Mouse (Mus musculus) WW6 (cell line): ENCODE data around the gene 9930021J03Rik.

Experiments used
- DNase-seq: peaks from one replicate; pipeline ENCODE4 v3.0.0-alpha.2; 2013; ENCODE audit warnings: low read depth, low spot score

The 9930021J03Rik gene

DNA sequence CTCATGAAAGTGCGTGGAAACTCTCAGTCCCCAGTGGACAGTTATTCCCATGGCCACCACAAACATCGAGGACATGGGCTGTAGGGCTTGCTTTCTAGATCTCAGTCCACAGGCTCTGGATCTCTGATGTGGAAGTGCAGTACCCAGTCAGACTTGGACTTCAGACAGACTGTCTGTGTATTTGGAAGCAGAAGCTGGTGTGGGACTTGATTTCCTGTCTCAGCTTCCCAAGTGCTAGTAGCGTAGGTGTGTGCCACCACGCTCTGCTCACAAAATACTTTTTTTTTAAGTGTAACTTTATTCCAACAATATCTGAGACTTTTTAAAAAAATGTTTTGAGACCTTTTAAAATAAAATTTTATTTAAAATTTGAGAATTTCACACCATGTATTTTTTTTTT lies 109.5 kb downstream of the 9930021J03Rik start:
- no peak for DNase-seq

DNA sequence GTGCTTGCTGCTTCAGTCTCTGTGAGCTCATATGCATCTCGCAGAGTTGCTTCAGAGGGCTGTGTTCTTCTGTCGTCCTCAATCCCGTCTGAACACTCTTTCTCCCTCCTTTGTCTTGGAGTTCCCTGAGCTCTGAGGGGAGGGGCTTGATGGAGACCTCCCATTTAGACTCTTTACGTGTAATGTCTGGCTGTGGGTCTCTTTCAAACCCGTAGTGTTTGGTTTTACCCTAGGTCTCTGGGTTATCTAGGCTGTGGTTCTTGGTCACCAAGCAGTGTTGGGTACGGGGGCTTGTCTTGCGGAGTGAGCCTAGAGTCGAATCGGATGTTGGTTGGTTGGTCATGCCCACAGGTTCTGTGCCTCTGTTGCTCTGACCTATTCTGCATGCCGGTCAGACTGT lies 110.7 kb downstream of the 9930021J03Rik start:
- no peak for DNase-seq

DNA sequence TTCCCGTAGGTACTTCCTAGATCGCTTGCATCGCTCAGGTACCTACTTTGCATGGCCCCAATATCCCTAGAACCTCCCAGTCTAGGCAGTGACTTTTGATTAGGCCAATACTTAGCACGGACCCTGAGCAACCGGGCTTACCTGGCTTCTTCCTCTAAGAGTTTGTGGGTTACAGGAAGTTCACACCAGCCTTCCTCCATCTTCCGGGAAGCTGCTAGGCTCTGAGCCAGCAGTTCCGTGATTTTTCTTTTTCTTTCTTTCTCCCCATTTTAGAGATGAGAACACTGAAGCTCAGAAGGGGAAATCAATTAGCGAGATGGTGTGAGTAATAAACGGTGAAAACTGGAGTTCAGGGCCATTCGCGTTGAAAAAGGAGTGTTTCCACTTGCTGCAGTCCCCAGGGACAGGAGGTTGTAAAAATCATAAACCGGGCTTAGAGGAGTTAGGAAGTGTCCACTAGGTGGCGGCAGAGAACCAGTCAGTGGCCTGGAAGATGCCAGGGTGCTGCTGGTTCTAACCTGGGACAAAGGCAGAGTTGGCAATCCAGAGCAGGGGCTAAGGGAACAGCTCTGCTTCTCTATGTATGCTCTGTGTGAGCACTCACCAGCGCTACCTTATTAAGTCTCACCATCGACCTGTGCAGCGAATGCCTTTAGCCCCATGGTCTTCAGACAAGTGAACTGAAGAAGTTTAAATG lies 121.8 kb downstream of the 9930021J03Rik start:
- peak; percentile 57 for DNase-seq

- DNase-seq = no peak
These were observed 125.3 kb downstream of the 9930021J03Rik start for GRCm38 (mm10) chr19:29680182-29681152.

- DNase-seq = no peak
These were observed 127.5 kb downstream of the 9930021J03Rik start for GRCm38 (mm10) chr19:29678181-29678778.

DNA sequence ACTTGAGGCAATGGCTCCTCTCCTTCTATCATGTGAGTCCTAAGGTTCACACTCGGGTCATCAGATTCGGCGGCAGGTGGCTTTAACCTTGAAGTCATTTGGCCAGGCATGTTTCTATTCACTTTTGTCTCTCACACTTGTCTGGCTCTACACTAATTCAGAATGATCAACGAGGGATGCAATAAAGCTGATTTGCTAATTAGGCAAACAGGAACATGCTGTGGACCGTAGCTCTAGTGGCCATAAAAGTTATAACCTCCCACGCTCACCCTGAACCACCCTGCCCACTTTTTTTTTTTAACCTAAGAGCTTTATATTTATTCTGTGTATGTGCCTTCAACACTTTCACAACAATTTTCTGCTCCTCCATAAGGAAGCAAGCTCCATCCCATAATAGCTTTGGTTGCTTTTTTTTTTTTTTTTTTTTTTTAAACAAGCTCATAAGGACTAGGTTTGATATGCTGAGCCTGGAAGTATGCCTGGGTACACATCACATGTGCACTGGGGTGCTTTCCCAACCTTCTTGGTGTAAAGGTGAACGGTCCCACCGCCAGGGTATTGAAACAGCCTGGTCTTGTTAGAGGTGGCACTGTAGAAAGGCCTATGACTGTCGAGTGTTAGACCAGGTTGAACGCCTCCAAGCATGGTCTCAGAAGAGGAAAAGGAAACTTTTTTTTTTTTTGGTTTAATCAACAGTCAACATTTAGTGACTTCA lies 129.2 kb downstream of the 9930021J03Rik start:
- no peak for DNase-seq

GRCm38 (mm10) chr19:29675562-29676078 lies 130.2 kb downstream of the 9930021J03Rik start:
- DNase-seq = no peak

DNA sequence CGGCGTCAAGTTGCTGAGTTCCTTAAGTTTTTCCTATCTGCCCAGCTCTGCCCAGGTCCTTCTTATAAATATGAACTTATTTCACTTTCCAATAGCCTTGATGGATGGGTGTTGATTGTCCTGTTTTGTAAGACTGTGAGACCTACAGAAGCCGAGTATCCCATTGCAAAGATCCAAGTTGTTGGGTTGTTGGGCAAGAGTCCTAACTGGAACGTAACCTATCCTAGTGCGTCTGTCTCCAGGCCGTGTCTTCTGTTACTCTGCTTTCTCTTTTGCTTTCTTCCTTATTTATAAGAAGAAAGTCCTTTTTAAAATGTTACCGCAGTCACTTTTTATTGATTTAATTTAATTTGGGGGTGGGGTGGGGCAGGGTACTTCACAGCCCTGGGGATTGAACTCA lies 130.8 kb downstream of the 9930021J03Rik start:
- no peak for DNase-seq

DNA sequence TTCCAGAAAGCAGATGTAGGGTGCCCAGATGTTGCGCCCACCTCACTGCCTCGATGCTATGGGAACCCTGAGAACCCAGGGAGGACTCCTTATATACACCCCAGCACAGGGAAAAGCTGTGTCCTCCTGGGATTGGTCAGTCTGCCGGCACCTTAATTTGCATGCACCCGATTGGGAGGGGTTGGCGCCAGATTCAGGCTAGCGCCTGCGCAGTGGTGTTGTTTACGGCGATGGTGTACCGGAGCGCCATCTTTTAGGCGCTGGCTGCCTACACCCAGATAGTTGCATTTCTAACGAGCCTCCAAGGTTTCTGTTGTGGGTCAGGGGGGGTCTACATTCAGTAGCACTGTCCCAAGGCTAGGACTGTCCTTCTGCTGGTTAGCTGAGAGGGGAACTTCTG lies 133.1 kb downstream of the 9930021J03Rik start:
- peak; percentile 53 for DNase-seq

DNA sequence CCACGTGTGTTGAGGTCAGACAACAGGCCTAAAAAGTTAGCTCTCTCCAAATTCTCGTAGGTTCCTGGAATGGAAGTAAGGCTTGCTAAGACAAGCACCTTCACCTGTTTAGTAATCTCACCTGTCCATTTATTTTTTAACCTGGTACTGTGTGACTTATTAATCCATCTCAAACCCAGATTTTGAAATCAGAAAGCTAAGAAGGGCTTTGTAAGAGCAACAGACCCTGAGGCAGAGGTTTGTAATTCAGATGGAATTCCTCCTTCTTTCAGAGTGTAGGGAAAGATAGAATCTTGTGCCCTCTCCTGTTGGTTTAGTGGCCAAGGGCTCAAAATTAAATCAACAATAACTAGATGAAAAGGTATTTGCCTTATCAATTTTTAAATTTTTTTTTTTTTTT lies 134.6 kb downstream of the 9930021J03Rik start:
- no peak for DNase-seq

DNA sequence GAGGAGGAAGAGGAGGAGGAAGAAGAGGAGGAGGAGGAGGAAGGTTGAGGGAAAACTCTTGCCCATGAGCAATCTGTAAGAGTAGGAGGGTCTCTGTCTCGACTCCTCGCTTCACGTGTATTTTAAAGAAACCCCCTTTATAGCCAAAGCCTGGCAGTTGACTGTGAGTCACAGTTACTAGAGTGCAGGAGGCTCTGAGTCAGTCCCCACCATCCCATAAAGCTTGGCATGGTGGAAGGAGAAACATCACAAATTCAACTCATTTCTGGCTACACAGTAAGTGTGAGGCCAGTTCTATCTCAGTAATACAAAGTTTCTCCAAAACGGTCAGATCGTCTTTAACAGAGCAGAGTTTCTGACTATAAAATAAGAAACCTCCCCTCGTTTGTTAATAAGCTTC lies 135.5 kb downstream of the 9930021J03Rik start:
- DNase-seq = no peak

- no peak for DNase-seq
These were observed 137.7 kb downstream of the 9930021J03Rik start for GRCm38 (mm10) chr19:29668135-29668534.

GRCm38 (mm10) chr19:29666965-29667594 lies 138.7 kb downstream of the 9930021J03Rik start:
- DNase-seq = no peak

DNA sequence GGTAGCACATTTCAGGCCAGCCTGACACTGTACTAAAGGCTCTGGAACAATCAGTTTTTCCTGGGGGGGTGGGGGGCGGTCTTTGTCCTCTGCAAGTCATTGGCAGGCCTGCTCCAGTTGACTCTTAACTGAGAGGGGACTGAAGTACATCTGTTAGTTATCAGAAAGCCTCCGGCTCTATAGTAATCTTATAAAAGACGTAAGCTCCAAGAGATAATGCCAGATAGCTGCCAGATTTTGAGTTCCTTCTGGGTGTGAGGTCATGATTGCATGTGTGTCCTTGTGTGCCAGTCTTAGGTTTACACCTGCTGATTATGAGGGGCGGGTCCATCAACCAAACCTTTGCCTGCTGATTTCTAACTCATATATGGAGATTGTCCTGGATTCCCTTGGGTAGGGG lies 139.6 kb downstream of the 9930021J03Rik start:
- DNase-seq = no peak

DNA sequence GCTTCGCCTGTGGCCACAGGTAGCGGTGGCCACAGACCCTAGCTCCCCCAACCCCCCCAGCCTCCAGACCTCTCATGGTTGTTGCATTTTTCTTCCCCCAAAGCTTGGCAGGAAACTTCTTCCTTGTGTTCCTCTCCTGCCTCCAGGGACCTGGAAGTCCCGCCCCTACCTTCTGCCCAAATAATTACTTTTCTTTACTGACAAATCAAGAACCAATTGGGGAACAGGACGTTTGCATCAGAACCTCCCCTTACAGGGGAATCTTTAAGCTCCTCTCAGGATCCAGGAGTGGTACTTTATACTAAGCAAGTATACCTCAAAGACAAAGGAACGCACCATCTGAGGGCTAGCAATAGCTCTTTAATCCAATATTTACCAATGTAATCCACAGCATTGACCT lies 140.9 kb downstream of the 9930021J03Rik start:
- DNase-seq = no peak
